In the genomic region with DNA sequence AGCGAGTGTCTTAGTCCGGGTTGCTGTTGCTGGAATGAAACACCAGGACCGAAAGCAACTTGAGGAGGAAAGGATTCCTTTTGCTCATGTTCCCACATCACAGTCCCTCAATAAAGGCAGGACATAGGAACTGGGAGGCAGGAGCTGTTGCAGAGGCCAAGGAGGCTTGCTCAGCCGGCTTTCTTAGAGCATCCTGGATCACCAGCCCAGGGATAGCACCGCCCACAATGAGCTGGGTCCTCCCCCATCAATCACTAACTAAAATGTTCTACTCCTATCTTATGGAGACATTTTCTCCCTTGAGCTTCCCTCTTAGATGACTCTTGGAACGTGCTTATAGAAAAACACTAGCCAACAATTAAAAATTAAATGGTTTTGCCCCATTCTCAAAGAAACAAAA, we compare ENCODE assay signal across 19 mouse cellular contexts. TPM values are rescaled to one million over a fixed set of nuclear protein-coding genes. Genes with fewer than 3 reads are reported as not detected.
DNase-seq lines count a peak whose midpoint lies in the region; ATAC-seq and TF ChIP-seq lines count a peak whose summit lies in the region.
"Had no signal": no experiment of that assay in that cellular context is flagged by ENCODE, and none has a peak within 500 bp of the region (broad histone marks: within the 10 kb centered on the region; RNA-seq: fewer than 3 reads in every experiment).

No protein-coding gene starts in this region.

- no peaks in the 10 kb centered on the region for H3K4me1 ChIP-seq in kidney, postnatal 0 days (replicated peaks; ENCODE audit: insufficient read depth, low read length)
- H3K4me1 ChIP-seq: heart, embryonic 12.5 days; intestine, embryonic 15.5 days had no signal

- peak; percentile 59; the same call in 1 of the 2 replicates for ATAC-seq in kidney, postnatal 0 days (replicated peaks; ENCODE audit: low FRiP score, low read depth)
- ATAC-seq: forebrain, embryonic 16.5 days; intestine, embryonic 15.5 days had no signal

- 41% methylated on average over 6 of the region's 6 CpGs for WGBS in kidney, postnatal 0 days

- DNase-seq in embryo, embryonic 10.5 days (ENCODE audit: low spot score), result peak; percentile 6
- no peak for DNase-seq in embryo, embryonic 9.5 days (ENCODE audit: extremely low spot score)
- peak; percentile 18 for DNase-seq in kidney, postnatal 0 days (ENCODE audit: low spot score)
- DNase-seq in kidney, postnatal 36 days, result no peak
- peak; percentile 37 for DNase-seq in ZHBTc4 (ENCODE audit: low read depth, low spot score)
- no peak for DNase-seq in left cerebral cortex, postnatal 36 days (ENCODE audit: low spot score in 2 of 2)
- DNase-seq in c-Kit-positive CD71-positive TER-119-positive erythroid progenitor cells, embryonic 14.5 days (ENCODE audit: low spot score), result no peak
- DNase-seq: adrenal gland, postnatal 14 days; cerebellum, adult 18-20 months; cerebellum, adult 9-11 months; cerebellum, postnatal 36 days; gastrocnemius, postnatal 10 days; heart, adult 2 months had no signal

- H3K4me3 ChIP-seq in kidney, postnatal 0 days (replicated peaks; ENCODE audit: low read depth, low read length), result no peak overlapping the region
- H3K4me3 ChIP-seq: embryonic facial prominence, embryonic 15.5 days; heart, adult 2 months; heart, embryonic 12.5 days; hindbrain, embryonic 10.5 days; intestine, embryonic 15.5 days had no signal

- H3K27ac ChIP-seq in kidney, postnatal 0 days, result no peak overlapping the region
- H3K27ac ChIP-seq: embryonic facial prominence, embryonic 15.5 days; heart, adult 2 months; hindbrain, embryonic 10.5 days; hindbrain, embryonic 14.5 days; intestine, embryonic 15.5 days had no signal

- intact Hi-C loops in left cerebral cortex, postnatal 36 days (cut with DNase I), result no loop called here

- no peak overlapping the region for H3K9ac ChIP-seq in kidney, postnatal 0 days (ENCODE audit: low read depth, low read length)
- H3K9ac ChIP-seq: embryonic facial prominence, embryonic 15.5 days; heart, embryonic 12.5 days; hindbrain, embryonic 14.5 days; intestine, embryonic 15.5 days had no signal

- TF ChIP-seq CTCF in kidney, postnatal 0 days (IDR thresholded peaks at IDR 0.05; ENCODE audit: low read depth), result no peak

- H3K27me3 ChIP-seq in kidney, postnatal 0 days (ENCODE audit: insufficient read depth, low read length), result no peaks in the 10 kb centered on the region
- H3K27me3 ChIP-seq: embryonic facial prominence, embryonic 15.5 days; heart, embryonic 12.5 days; intestine, embryonic 15.5 days had no signal

- H3K9me3 ChIP-seq in kidney, postnatal 0 days (replicated peaks; ENCODE audit: low read length), result no peaks in the 10 kb centered on the region
- H3K9me3 ChIP-seq: embryonic facial prominence, embryonic 15.5 days; heart, embryonic 12.5 days; hindbrain, embryonic 10.5 days; intestine, embryonic 15.5 days had no signal

- no peaks in the 10 kb centered on the region; the same call in 1 of the 2 replicates for H3K36me3 ChIP-seq in kidney, postnatal 0 days (ENCODE audit: insufficient read depth, low read length)
- H3K36me3 ChIP-seq: intestine, embryonic 15.5 days had no signal

- H3K4me2 ChIP-seq in kidney, postnatal 0 days (ENCODE audit: low read length), result 0 out of 2 replicates have a peak overlapping the region, but pooled peaks have one; percentile 1
- H3K4me2 ChIP-seq: embryonic facial prominence, embryonic 15.5 days; heart, embryonic 12.5 days; hindbrain, embryonic 14.5 days; intestine, embryonic 15.5 days had no signal

RNA-seq across cellular contexts. Expression of gene Rcl1, which starts 48.4 kb away (rescaled TPM):
- polyA plus RNA-seq in kidney, postnatal 0 days (2015; fragmentation: Nextera tagmentation; extraction: Ambion mirVana), result 42.7 and 48.4 TPM in 2 replicates
- total RNA-seq in left cerebral cortex, postnatal 36 days (2021), result 10 to 100 TPM; 14.2 to 16.8 TPM

Comparison
In these comparisons a context has a peak if more than half of its experiments do, and no peak if none do; other contexts are left out.
1. DNase-seq: peak in embryo, embryonic 10.5 days (single experiment), kidney, postnatal 0 days (single experiment) and ZHBTc4 (single experiment); none in embryo, embryonic 9.5 days (single experiment), kidney, postnatal 36 days (0 of 2), left cerebral cortex, postnatal 36 days (0 of 2) and c-Kit-positive CD71-positive TER-119-positive erythroid progenitor cells, embryonic 14.5 days (single experiment).